Mouse (Mus musculus): Measurements from ENCODE around the gene Smim8.

Smim8 gene

DNA sequence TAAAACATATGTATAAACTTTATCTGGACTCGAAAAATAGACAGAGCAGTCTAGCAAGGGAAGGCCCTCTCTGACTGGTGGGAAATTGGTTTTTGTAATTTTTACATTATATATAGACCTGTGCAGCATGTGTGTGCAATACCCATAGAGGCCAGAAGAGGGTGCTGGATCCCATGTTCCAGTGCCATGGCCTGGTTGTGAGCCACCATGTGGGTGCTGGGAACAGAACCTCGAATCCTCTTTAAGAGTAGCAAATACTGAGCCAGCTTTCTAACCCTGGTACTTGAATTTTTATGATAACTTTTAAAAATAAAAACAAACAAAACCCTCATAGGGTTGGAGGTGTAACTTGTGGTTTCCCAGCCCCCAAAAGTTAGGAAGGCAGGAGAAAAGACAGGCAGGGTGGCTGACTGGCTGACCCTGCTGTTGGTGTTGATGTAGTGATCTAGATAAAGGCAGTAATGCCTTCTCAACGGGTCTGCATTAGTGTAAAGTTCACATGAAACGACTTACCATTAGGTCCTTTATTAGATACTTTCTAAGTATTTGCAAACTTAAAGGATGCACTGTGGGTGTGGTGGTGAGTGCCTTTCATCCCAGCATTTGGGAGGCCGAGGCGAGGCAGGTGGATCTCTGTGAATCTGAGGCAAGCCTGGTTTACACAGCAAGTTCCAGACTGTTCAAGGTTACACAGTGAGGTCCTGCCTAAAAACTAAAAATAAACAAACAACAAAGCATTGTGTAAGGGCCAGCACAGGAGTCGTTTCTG is 57.9 kb downstream of the Smim8 start:
- ATAC-seq (ENCODE audit: low TSS enrichment): no peak

- ATAC-seq (ENCODE audit: low TSS enrichment): no peak
These were observed 58.8 kb downstream of the Smim8 start for GRCm38 (mm10) chr4:34719421-34719820.
